Mouse (Mus musculus) myocyte (in vitro differentiated cells): ENCODE results near the gene Six2. TPM values are rescaled to one million over a fixed set of nuclear protein-coding genes. Genes with fewer than 3 reads are reported as not detected.

ENCODE experiments used
- H3K27me3 ChIP-seq: one replicate; pipeline ENCODE4 v1.6.1; 2011; ENCODE audit not compliant: control insufficient read depth, insufficient read depth, insufficient read length
- H3K36me3 ChIP-seq: one replicate; pipeline ENCODE4 v1.6.1; 2011; ENCODE audit not compliant: control insufficient read depth, insufficient read depth
- H3K4me2 ChIP-seq: one replicate; pipeline ENCODE4 v1.6.1; 2011; ENCODE audit warnings: low read depth, control low read depth
- H3K4me3 ChIP-seq: one replicate; pipeline ENCODE4 v1.5.1; 2011; ENCODE audit warnings: mild to moderate bottlenecking, control low read depth, moderate library complexity
- H3K79me2 ChIP-seq: one replicate; pipeline ENCODE4 v1.6.1; 2011; ENCODE audit not compliant: control insufficient read depth, insufficient read depth
- H3ac ChIP-seq: one replicate; pipeline ENCODE4 v1.6.1; 2011; ENCODE audit not compliant: control insufficient read depth, insufficient read length
- CEBPB ChIP-seq: IDR thresholded peaks from 2 replicates; pipeline ENCODE4 v1.6.1; 2011; ENCODE audit warnings: mild to moderate bottlenecking, moderate library complexity; ENCODE audit not compliant: poor library complexity, insufficient read depth, severe bottlenecking
- E2F4 ChIP-seq: IDR thresholded peaks from one replicate; pipeline ENCODE4 v1.6.1; 2011; ENCODE audit warnings: mild to moderate bottlenecking, control low read depth, moderate library complexity; ENCODE audit not compliant: insufficient read depth
- MAX ChIP-seq: IDR thresholded peaks from one replicate; pipeline ENCODE4 v1.6.1; 2011; ENCODE audit warnings: low read depth, mild to moderate bottlenecking, control low read depth
- MYOD1 ChIP-seq, 3 experiments: IDR thresholded peaks; one replicate each; pipeline ENCODE4 v1.6.1; 2011; ENCODE audit warnings: control low read depth in 2 of 3, low read depth in 2 of 3, mild to moderate bottlenecking in 2 of 3, moderate library complexity in 1 of 3; ENCODE audit not compliant: insufficient read length in 2 of 3, control insufficient read depth in 1 of 3
- MYOG ChIP-seq, 3 experiments: IDR thresholded peaks; one replicate each; pipeline ENCODE4 v1.6.1; 2011; ENCODE audit warnings: control low read depth in 2 of 3, low read depth in 2 of 3, mild to moderate bottlenecking in 2 of 3; ENCODE audit not compliant: insufficient read length in 2 of 3, control insufficient read depth in 1 of 3, insufficient read depth in 1 of 3
- POLR2A ChIP-seq: IDR thresholded peaks from one replicate; pipeline ENCODE4 v1.6.1; 2011; ENCODE audit warnings: low read depth, mild to moderate bottlenecking, control low read depth, moderate library complexity; ENCODE audit not compliant: insufficient read length
- POLR2AphosphoS2 ChIP-seq: IDR thresholded peaks from one replicate; pipeline ENCODE4 v1.6.1; 2011; ENCODE audit warnings: low read depth, control low read depth; ENCODE audit not compliant: insufficient read length
- REST ChIP-seq: IDR thresholded peaks from one replicate; pipeline ENCODE4 v1.6.1; 2011; ENCODE audit warnings: mild to moderate bottlenecking, control low read depth, moderate library complexity; ENCODE audit not compliant: insufficient read depth, insufficient read length
- SRF ChIP-seq: IDR thresholded peaks from one replicate; pipeline ENCODE4 v1.6.1; 2011; ENCODE audit warnings: low read depth; ENCODE audit not compliant: control insufficient read depth, insufficient read length
- TCF12 ChIP-seq: IDR thresholded peaks from one replicate; pipeline ENCODE4 v1.6.1; 2011; ENCODE audit warnings: mild to moderate bottlenecking, control low read depth; ENCODE audit not compliant: poor library complexity, insufficient read depth, severe bottlenecking
- TCF3 ChIP-seq: IDR thresholded peaks from one replicate; pipeline ENCODE4 v1.6.1; 2011; ENCODE audit warnings: low read depth, control low read depth; ENCODE audit not compliant: insufficient read length
- USF1 ChIP-seq: IDR thresholded peaks from one replicate; pipeline ENCODE4 v1.6.1; 2011; ENCODE audit warnings: low read depth, mild to moderate bottlenecking, control low read depth, moderate library complexity
- polyA plus RNA-seq: library from polyadenylated mRNA; unstranded; fragments of >200 nt; fragmentation: generic; extraction: Trizol; gene quantifications from one replicate; pipeline ENCODE4 v1.2.1, GENCODE M21; 2012; ENCODE audit warnings: missing spikeins

Gene Six2
- polyA plus RNA-seq, 1 experiment, result not detected

- TF ChIP-seq MAX (no peak), E2F4 (no peak), MYOG (IDR thresholded peaks at IDR 0.05; ENCODE audit: control insufficient read depth in 1 of 3, insufficient read depth in 1 of 3, insufficient read length in 2 of 3, low read depth in 2 of 3) (no peak), USF1 (no peak), POLR2A (no peak), TCF3 (no peak)
- no peaks in the 10 kb centered on the region for H3K36me3 ChIP-seq
- no peak overlapping the region for H3K4me3 ChIP-seq
- H3ac ChIP-seq, result no peak overlapping the region
- no peaks in the 10 kb centered on the region for H3K79me2 ChIP-seq
- no peak overlapping the region for H3K4me2 ChIP-seq
- H3K27me3 ChIP-seq, result no peaks in the 10 kb centered on the region
Measured at GRCm38 (mm10) chr17:85688911-85689806, 1.1 kb upstream of the Six2 start.

- no peak overlapping the region for H3K4me3 ChIP-seq
- no peaks in the 10 kb centered on the region for H3K79me2 ChIP-seq
- no peaks in the 10 kb centered on the region for H3K27me3 ChIP-seq
- H3K4me2 ChIP-seq, result no peak overlapping the region
- no peaks in the 10 kb centered on the region for H3K36me3 ChIP-seq
- TF ChIP-seq REST, result no peak
- TF ChIP-seq E2F4, result no peak
- no peak for TF ChIP-seq MYOG (IDR thresholded peaks at IDR 0.05; ENCODE audit: control insufficient read depth in 1 of 3, insufficient read depth in 1 of 3, insufficient read length in 2 of 3, low read depth in 2 of 3)
- TF ChIP-seq MYOD1 (IDR thresholded peaks at IDR 0.05; ENCODE audit: control insufficient read depth in 1 of 3, insufficient read length in 2 of 3, low read depth in 2 of 3), result no peak
- TF ChIP-seq POLR2AphosphoS2, result no peak
- TF ChIP-seq SRF, result no peak
- no peak for TF ChIP-seq MAX
- no peak for TF ChIP-seq TCF3
- TF ChIP-seq USF1, result no peak
- no peak for TF ChIP-seq TCF12
- TF ChIP-seq POLR2A, result no peak
- TF ChIP-seq CEBPB, result no peak
- no peak overlapping the region for H3ac ChIP-seq
Measured at GRCm38 (mm10) chr17:85687421-85688235, 446 bp downstream of the Six2 start.

- Histone ChIP-seq H3K36me3 (no peaks in the 10 kb centered on the region), H3K4me3 (no peak overlapping the region), H3K79me2 (no peaks in the 10 kb centered on the region), H3K4me2 (no peak overlapping the region), H3ac (no peak overlapping the region), H3K27me3 (no peaks in the 10 kb centered on the region)
- no peak for TF ChIP-seq MYOD1 (IDR thresholded peaks at IDR 0.05; ENCODE audit: control insufficient read depth in 1 of 3, insufficient read length in 2 of 3, low read depth in 2 of 3)
- TF ChIP-seq CEBPB, result no peak
- no peak for TF ChIP-seq MAX
- TF ChIP-seq SRF, result no peak
- no peak for TF ChIP-seq POLR2AphosphoS2
- no peak for TF ChIP-seq POLR2A
- TF ChIP-seq MYOG (IDR thresholded peaks at IDR 0.05; ENCODE audit: control insufficient read depth in 1 of 3, insufficient read depth in 1 of 3, insufficient read length in 2 of 3, low read depth in 2 of 3), result no peak
- TF ChIP-seq TCF12, result no peak
- no peak for TF ChIP-seq REST
- no peak for TF ChIP-seq E2F4
- TF ChIP-seq USF1, result no peak
- no peak for TF ChIP-seq TCF3
Measured at GRCm38 (mm10) chr17:85686476-85687420, 1.3 kb downstream of the Six2 start.

GRCm38 (mm10) chr17:85685689-85686281 lies 2.3 kb downstream of the Six2 start:
- TF ChIP-seq E2F4, result no peak
- TF ChIP-seq POLR2AphosphoS2, result no peak
- no peak for TF ChIP-seq MYOD1 (IDR thresholded peaks at IDR 0.05; ENCODE audit: control insufficient read depth in 1 of 3, insufficient read length in 2 of 3, low read depth in 2 of 3)
- no peak for TF ChIP-seq SRF
- no peak for TF ChIP-seq USF1
- no peak for TF ChIP-seq CEBPB
- no peak for TF ChIP-seq POLR2A
- no peak for TF ChIP-seq MAX
- no peak for TF ChIP-seq MYOG (IDR thresholded peaks at IDR 0.05; ENCODE audit: control insufficient read depth in 1 of 3, insufficient read depth in 1 of 3, insufficient read length in 2 of 3, low read depth in 2 of 3)
- TF ChIP-seq TCF3, result no peak
- no peaks in the 10 kb centered on the region for H3K27me3 ChIP-seq
- no peak overlapping the region for H3K4me3 ChIP-seq
- H3ac ChIP-seq, result no peak overlapping the region
- no peaks in the 10 kb centered on the region for H3K79me2 ChIP-seq
- no peaks in the 10 kb centered on the region for H3K36me3 ChIP-seq
- no peak overlapping the region for H3K4me2 ChIP-seq
